Mouse (Mus musculus): ENCODE results near the gene Myo9a. TPM values are rescaled to one million over a fixed set of nuclear protein-coding genes. Genes with fewer than 3 reads are reported as not detected.

The Myo9a gene
- total RNA-seq (2015; ENCODE audit: low replicate concordance) (9.0 and 21.5 TPM in 2 replicates), total RNA-seq (2017; ENCODE audit: low replicate concordance) (8.2 and 13.4 TPM in 2 replicates)

DNA sequence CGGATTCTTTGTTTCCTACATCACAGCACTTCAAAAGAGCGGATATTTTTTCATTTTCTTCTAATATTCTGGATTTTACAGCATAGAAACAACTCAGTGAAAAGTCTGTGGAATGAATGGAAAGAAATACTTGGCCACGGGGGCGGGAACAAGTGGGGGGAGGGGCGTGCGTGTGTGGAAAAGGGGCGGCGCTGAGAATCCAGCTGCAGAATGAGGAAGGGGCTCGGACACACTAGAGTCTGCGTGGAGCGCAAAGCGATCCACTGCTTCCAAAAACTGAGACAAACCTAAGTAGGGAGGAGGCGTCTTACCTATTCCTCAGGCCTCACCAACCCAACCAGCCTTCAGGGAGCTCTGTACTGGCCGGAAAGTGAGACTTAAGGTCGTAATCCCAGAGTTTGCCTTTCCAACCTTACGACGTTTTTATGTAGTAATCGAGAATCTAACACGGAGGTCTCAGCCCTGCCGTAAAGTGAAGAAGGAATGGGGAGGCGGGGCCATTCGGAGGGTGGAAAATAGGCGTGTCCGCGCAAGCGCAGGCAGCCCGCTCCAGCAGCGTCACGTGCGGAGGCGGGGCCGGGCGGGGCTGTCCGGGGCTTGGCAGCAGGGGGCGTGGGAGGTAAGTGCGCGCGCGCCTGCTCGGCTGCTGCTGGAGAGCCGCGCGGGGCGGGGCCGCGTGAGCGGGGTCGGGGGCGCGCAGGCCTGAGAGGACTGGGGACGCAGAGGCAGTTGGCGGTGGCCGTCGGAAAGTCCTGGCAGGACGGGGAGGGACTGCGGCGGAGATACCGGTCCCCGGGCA is at the start of gene Myo9a, which contains the start of gene Senp8:
Gene Myo9a, plus strand, starts transcription at position 630 of the 799 bp plus-strand sequence.
Gene Senp8, minus strand, starts transcription at position 444 of the 799 bp plus-strand sequence.
- peak; percentile 89 for ATAC-seq (replicated peaks; ENCODE audit: low FRiP score, poor library complexity, severe bottlenecking)

DNA sequence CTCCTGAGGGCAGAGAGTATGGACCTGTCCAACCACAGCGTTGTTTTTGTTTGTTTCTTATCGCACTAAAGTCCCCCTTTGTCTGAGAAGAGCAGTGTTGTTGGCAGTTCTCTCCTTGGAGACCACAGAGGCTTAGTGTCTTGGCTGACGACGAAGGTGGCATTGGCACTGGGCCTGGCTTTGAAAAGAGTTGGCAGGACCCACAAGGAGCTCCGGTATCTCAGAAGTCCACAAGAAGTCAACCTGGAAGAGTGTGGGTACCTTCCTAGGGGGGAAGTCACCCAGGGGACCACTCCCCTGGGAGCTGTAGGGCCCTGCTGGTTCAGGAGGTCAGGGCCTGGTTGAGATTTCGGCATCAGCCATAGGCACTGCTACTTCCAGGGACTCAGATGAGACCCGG is 49.6 kb upstream of the Myo9a start:
- ATAC-seq (replicated peaks; ENCODE audit: low FRiP score, poor library complexity, severe bottlenecking) = no peak

DNA sequence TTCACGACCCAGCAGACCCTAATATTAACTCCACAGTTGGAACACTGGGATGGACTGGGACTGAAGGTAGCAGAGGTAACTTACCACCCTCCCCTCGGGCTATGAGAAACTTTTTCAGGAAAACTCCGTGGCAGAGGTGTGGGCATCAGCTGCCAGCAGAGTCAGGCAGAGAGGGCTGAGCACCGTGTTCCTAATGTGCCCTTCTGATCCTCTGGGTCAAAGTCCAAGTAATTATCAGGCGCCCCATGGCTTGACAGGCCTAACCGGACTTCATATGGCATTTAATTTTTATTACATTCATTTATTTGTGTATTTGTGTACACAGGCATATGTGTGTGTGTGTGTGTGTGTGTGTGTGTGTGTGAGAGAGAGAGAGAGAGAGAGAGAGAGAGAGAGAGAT is 47.6 kb upstream of the Myo9a start:
- ATAC-seq (replicated peaks; ENCODE audit: low FRiP score, poor library complexity, severe bottlenecking) = no peak

DNA sequence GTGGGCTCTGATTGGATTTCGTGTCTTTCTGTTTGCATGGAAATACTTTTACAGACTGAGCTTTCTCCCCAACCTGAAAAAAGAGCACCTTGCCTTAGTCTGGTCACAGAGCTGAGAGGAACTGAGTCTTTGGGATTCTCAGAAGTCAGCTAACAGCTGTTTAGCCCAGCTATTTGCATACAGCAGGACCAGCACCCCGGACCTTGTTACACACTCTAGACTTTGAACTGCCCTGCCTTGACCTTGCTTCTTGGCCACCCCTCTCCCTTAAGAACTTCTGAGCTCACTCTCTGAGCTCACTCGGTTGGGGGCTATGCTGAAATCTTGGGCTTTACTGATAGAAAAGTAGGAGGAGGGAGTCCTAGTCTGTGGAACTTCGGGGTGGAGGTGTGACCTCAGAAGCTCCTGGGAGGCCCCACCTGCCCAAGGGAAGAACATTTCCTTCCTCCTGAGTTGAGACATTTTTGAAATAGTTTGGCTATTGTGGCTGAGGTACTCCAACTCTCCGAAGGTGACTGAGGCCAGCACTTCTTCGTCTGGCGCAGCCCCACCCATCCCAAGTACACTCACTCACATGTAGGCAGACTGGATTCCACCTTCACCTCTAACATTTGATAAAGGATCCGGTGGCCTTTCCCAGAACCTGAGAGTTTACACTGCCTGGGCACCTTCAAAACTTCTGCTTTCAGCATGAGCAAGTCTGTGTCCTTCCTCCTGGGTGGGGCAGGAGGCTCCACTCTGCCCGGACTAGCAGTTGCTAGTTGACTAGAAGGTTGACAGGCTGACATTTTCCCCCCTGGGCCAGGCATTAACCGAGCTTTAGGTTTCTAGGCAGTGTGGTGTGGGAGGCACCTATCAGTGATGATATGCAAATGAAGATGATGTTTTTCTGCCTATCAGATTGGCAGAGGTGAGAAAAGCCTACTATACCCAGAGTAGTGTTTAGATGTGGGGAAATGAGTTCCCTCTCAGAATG is 43.6 kb upstream of the Myo9a start:
- no peak for ATAC-seq (replicated peaks; ENCODE audit: low FRiP score, poor library complexity, severe bottlenecking)

DNA sequence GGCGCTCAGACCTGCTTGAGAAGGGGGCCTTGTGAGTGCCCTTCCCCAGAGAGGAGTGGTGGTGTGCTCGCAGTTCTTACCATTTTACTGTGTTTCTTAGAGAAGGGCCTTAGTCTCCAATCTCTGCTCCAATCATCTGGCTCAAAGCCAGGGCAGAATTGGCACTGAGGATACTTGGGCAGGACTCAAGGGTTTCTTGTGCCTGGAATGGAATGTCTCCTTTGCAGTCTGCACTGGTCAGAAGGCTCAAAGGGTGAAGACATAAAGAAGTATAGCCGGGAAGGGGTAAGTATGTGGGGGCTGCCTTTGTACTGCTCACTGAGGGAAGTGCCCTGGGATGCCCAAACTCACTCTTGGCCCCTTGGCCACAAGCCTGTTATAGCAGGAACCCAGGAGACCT is 41.5 kb upstream of the Myo9a start:
- ATAC-seq (replicated peaks; ENCODE audit: low FRiP score, poor library complexity, severe bottlenecking) = no peak

DNA sequence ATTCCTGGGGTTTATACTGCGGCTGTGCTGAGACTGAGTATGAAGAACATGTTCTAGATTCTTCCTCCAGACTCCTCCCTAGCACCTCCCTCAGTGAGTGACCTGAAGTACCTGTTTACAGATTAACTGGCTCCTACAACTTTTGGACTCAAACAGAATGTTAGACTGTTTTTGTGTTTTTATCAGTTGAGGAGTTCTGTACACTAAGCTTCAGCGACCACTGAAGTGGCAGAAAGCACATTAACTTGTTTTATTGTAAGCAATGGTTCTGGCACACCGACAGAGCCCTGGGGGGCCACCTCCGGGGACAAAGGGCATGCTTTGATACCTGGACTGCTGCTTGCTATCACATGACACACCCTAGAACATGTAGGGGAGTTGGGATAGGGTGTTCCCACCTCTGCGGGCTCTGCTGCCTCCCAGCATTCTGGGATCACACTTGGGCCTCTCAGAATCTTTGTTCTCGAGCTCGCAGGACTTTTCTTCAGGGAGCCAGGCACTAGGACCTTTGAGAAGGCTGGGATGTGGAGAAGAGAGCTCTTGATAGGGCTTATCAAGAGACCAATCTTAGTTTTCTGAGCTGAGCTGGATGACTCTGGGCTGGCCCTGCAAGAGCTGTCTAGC is 34.3 kb upstream of the Myo9a start:
- ATAC-seq (replicated peaks; ENCODE audit: low FRiP score, poor library complexity, severe bottlenecking) = no peak

DNA sequence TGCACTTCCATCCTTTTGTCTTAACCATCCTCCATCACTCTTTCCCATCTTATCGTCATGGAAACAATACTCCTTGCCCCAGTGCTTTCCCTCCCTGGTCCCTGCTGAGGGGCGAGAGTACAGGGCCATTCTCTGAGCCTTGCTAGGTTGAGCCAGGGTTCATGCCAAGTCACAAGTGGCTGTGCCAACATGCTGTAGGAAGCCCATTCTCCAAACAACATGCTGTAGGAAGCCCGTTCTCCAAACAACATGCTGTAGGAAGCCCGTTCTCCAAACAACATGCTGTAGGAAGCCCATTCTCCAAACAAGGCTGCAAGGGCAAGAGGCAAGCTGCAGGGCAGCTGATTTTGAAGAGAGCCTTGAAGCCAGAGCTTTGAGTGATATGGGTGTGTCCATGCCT is 32.5 kb upstream of the Myo9a start:
- no peak for ATAC-seq (replicated peaks; ENCODE audit: low FRiP score, poor library complexity, severe bottlenecking)

DNA sequence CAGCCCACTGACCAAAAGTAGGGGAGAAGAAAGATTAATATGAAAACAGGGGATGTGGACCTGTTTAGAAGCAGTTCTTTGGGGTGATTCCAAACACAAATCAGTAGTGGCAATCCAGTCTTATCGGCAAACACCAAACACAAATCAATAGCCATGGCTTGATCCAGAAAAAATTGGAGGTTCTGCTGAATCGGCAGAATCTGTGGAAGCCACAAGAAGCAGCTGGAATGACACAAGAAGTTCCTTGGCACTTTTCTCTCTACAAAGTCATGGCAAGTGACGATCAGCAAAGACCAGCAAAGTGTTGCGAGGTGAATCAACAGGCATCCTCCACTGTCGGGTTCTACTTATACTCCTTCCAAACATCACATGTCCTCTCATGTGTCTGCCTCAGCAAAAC is 29.6 kb upstream of the Myo9a start:
- no peak for ATAC-seq (replicated peaks; ENCODE audit: low FRiP score, poor library complexity, severe bottlenecking)

DNA sequence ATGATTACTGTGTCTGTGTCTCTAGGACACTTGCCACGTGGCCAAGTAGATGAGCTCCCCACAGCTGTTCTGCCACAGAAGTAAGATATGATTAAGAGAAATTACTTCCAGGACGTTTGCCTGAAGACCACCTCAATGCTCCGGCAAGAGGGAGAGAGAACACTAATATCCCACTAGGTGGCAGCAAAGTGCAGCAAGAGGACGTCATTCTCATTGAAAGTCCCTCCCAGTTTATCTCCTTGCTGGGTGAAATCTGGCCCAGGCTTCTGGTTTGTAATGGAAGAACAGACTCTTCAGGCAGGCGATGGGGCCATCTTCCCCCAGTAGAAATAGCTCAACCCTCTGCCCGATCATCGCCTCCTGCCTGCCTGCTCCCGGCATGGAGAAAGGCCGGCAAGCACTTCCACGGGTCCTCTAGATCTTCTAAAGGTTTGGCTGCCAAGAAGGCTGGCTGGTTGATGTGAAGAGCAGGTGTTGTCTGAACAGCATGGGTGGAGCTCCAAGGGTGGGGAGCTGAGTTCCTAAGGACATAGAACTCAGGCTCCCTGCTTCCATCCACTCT is 27.5 kb upstream of the Myo9a start:
- ATAC-seq (replicated peaks; ENCODE audit: low FRiP score, poor library complexity, severe bottlenecking) = peak; percentile 79

DNA sequence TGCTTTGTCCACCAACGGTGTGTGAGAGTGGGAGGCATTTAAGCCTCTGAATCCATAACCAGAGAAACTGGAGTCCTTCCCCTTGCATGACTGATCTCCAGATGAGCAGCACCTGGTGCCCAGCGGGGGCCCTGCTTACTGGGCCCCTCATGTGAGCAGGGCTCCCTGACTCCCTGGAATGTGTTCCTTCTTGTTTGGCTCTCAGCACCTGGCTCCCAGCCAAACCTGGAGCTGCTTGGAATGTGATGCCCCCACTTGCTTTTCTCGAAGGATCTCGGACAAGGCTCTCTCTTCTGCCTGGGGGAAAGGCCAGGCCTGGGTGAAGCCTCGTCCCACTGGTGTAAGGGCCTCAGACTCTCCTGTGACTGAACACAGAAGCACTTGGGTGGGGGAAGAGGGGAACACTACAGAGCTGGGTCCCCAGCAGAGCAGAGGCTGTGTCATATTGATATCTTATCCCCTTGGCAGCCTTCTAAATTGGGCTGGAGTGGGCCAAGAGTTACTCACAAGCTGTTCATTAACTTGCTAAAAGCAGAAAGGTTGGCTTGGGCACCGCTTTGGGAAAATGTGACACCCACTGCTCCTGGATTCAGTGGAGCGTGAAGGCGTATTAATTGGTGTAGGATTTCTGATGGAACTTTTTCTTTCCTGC is 26.8 kb upstream of the Myo9a start:
- no peak for ATAC-seq (replicated peaks; ENCODE audit: low FRiP score, poor library complexity, severe bottlenecking)

DNA sequence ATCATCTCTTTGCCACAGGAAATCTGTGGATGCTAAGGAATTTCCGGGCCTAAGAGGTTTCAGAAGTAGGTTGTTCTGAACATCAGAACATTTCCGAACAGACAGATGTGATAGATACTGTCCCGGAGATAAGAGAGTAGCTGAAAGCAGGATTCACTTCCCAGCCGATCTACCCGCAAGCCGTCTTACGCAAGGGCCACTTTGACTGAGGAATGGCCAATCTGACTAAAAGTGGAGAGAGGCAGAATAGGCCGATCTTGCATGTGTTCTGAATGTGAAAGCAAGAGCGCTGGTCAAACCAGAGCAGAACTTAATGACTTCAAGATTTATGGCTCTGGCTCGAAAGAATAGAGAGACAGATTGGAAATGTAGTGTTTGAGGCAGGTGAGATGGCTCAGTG is 25.2 kb upstream of the Myo9a start:
- no peak for ATAC-seq (replicated peaks; ENCODE audit: low FRiP score, poor library complexity, severe bottlenecking)

DNA sequence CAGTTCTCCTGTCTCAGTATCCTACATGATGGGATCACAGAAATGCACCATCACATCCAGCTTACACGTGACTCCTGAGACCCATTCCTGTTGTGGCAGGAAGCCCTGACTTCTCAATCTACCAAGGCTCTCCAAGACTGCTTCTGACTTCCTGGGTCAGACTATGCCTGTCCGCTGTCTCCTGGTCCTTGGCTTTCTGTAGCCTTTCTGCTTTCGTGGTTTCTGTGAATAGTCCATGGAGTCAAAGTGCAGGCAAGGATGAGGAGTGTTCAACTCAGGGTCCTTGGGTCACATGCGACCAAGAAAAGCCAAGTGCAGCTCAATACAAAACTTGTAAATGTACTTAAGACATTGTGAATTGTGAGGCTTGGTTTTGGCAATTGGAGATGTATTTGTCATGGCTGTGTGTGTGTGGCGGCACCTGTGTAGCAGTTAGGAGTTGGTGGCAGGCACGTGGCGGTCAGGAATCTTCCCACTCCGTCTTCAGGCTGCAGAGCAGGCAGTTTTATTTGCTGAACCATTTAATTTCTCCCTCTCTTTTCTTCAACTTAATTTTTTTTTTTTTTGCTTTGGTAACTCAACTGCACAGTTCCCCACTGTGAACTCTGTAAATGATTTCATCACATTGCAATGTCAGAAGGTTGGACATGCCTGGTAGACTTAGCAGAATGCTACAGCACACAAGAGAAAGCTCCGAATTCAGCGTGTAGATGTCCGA is 23.0 kb upstream of the Myo9a start:
- ATAC-seq (replicated peaks; ENCODE audit: low FRiP score, poor library complexity, severe bottlenecking) = no peak

DNA sequence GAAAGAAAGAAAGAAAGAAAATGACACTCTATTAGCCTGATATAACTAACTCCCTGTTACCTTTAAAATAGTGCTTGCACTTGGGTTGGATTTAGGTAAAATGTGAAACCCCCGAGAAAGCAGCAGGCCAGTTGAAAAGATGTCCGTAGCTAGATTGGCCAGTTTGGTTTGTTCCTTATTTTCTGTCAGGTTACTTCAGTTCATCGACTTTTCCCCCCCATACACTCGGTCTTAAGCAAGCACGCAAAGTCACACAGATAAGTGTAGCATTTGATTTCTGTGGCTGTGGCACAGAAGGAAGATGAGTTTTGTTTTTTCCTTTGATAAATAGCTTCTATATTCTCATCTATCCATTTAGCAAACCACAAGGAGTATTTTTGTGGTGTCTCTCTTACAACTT is 19.6 kb upstream of the Myo9a start:
- ATAC-seq (replicated peaks; ENCODE audit: low FRiP score, poor library complexity, severe bottlenecking) = no peak

DNA sequence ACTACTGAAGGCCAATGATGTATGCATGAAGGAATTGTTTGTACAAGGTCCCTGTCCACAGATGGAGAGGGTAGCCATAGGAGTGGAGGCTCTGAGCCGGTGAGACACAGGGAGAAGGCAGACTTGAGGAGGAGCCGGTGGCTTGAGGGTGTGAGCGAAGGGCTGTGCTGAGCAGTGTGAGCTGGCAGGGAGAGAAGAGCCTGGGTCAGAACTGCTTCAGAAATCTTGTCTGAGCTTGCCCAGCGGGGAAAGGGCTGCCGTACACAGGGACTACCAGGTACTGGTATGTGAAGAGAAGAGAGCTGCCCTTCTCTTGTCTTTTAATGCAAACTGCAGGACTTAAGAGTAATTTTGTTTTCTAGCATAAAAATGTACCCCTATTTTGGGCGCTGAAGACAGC is 17.6 kb upstream of the Myo9a start:
- no peak for ATAC-seq (replicated peaks; ENCODE audit: low FRiP score, poor library complexity, severe bottlenecking)

DNA sequence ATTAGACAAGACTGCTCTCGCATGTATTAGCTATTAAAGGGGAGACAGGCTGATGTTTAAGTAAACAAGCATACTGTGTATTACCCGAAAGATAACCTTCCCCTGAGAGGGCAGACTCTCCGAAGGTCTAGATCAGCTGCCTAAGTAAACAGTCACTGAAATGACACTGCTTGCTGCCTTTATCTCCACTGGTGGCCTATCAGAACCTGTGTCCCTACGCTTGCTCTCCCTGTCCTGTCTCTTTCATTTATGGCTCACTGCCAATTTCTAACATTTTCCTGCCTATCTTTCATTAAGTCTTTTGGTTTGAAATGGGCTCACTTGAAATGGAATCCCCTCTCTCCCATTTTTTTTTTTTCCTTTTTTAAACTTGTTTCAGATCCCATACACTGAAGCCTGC is 15.3 kb upstream of the Myo9a start:
- ATAC-seq (replicated peaks; ENCODE audit: low FRiP score, poor library complexity, severe bottlenecking) = peak; percentile 74

DNA sequence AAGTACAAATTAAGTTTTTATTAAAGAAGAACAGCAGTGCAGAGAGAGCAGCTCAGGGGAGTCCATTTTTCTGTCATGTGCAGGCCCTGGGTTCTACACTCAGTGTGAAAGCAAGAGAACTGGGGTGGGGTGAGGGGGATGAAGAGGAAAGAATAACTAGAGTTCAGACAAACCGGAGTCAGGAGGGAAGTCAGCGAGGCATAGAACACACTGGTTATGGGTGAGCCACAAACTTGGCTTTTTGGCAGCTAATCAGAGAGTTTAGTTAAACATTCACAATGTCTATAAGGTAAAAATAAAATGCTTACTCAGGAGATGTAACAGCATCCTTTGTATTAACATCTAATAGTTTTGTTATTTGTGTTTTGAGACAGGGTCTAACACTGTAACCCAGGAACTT is 10.1 kb upstream of the Myo9a start:
- ATAC-seq (replicated peaks; ENCODE audit: low FRiP score, poor library complexity, severe bottlenecking) = no peak

DNA sequence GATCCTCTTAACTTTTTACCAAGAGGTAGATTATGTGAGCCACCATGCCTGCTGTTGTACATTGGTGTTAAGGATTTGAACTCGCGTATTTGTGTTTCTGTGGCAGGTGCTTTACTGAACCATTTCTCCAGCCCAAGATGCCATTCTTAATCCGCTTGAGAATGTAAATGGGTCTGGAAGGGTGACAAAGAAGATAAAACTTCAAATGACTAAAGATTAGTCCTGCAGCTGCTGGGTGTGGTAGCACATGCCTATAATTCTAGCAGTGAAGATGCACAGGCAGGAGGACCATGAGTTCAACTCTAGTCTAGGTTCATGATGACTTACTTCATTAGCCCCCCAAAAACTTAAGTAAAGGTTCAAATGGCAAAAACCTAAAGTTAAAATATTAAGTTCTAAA is 6.8 kb upstream of the Myo9a start:
- 0 out of 2 replicates have a peak, but pooled peaks have one; percentile 20 for ATAC-seq (replicated peaks; ENCODE audit: low FRiP score, poor library complexity, severe bottlenecking)

DNA sequence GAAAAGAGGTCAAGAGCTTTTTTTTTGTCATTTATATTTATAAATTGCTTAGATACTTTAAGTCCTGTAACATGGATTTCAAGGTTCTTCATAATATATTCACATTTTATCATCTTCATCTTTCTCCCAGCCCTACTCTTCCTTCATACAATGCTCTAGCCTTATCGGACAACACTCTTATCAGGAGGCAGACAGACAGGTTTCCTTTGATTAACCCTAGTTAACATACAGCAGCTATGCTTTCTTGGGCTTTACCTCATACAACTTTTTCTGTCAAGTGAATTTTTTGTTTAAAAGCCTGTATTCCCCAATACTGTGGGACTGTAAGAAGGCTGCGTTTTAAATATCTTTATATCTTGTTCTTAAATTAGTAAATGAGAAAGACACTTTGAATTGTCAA is 2.3 kb upstream of the Myo9a start:
- ATAC-seq (replicated peaks; ENCODE audit: low FRiP score, poor library complexity, severe bottlenecking) = no peak

DNA sequence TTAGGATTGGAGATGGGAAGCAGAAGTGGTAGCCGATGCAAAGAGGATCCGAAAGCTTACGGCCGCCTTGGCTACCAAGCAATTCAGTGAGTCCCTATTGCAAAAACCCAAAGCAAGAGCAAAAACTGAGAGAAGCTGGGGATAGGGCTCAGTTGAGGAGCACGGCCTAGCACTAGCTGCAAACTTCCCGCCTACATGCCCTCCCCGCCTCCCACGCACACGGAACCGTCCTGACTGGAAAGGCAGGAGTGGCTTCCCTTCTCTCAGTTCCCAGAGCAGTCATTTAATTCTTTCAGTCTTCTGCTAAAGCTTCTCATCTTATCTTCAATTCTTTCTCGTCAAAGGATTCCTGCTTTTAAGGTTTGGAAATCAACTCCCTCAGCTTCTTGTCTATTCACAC is 1.7 kb upstream of the Myo9a start:
- no peak for ATAC-seq (replicated peaks; ENCODE audit: low FRiP score, poor library complexity, severe bottlenecking)
